Mouse (Mus musculus): ENCODE measurements at regions not wholly inside any gene's neighbourhood (a gene's known extent, or its start where the extent isn't known, plus 50 kb on each side); places are given as distances from the start of the nearest gene placed in this dataset.

DNA sequence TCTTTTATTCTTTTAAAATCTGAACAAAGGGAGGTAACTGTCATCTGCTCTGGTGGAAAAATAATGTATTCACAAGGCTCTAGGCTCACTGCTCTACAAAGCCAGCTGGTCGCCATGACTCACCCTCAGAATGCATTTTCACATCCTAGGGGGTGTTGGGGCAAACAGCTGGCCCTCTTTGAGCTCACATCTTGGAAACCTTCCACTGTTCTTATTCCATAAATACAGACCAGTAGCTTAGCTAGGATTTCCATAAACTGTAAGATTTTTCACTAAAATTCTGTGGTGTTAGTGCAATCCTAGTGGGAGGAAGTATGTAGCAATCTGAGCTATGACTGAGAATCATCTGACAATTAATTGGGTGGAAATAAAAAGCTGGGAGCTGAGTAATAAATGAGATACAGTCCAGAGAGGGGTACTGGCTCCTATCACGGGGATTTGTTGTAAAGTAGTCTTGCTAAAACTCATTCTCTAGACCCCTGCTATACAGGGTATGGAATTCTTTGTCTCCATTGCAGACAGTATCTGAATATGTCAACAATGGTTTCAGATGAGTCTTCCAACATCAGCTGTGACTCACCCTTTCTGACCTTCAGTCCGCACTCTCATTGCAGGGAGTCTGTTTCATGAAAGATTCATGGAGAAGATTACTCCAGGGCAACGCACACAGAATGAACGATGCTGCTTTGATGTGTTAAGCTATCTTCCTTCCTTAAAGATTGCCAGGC is 67.2 kb upstream of the Vav3 start:
- TF ChIP-seq GATA1 (IDR thresholded peaks at IDR 0.05; ENCODE audit: borderline replicate concordance, low read length): no peak
- no peak for TF ChIP-seq FLI1 (IDR thresholded peaks at IDR 0.05; ENCODE audit: low read length)
